Mouse (Mus musculus): ENCODE results near the gene Gm17545. TPM values are rescaled to one million over a fixed set of nuclear protein-coding genes. Genes with fewer than 3 reads are reported as not detected.
"Not testable (repeated sequence)": the region's sequence is repeated elsewhere in the genome, so short reads cannot be mapped to it uniquely, and the experiment has no call there.

Gene Gm17545
- not detected in 2 replicates for polyA plus RNA-seq (2015; fragmentation: Nextera tagmentation; extraction: Ambion mirVana)

DNA sequence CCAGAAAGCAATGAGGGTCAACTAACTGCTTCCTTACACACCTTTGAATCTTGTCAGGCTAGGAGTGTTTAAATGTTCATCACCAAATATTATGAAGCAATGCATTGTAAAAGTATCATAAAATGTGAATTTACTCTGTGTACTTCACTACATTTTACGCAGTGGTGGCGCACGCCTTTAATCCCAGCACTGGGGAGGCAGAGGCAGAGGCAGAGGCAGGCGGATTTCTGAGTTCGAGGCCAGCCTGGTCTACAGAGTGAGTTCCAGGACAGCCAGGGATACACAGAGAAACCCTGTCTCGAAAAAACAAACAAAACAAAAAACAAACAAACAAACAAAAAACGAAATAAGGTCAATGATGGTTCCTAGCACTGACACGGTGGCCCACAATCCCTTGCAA lies at the start of gene Gm17545:
Gene Gm17545, plus strand, starts transcription at position 301 of the 400 bp plus-strand sequence.
- H3K4me1 ChIP-seq (replicated peaks) = not testable (repeated sequence)

DNA sequence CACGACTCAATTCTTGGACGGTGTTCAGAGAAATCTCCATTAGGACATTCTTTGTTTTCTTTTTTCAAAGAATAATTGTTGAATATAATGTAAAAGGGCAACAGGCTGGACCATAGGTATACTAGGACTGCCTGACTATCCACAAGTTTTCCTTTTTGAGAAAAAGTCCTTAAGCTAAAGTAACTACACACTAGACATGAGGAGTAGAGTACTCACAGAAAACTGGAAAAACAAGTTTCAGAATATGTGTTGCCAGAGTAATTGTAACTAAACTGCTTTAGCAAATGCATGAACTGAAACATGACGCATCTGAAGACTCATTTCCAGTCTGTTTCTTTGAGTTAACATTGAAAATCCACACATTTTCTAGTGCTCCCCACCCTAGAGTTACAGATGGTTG lies 48.7 kb upstream of the Gm17545 start:
- Histone ChIP-seq H3K9me3 (no peaks in the 10 kb centered on the region), H3K27me3 (replicated peaks) (no peaks in the 10 kb centered on the region), H3K4me1 (replicated peaks) (no peaks in the 10 kb centered on the region), H3K36me3 (no peaks in the 10 kb centered on the region), H3K27ac (no peak overlapping the region), H3K4me2 (replicated peaks) (no peak overlapping the region), H3K4me3 (replicated peaks) (no peak overlapping the region), H3K9ac (no peak overlapping the region)
- 70% methylated on average over 3 of the region's 3 CpGs for WGBS
- no peak for ATAC-seq

More for the DNA sequence above, at the start of gene Gm17545:
- not testable (repeated sequence) for H3K9me3 ChIP-seq; H3K4me2 ChIP-seq (replicated peaks); H3K9ac ChIP-seq; H3K4me3 ChIP-seq (replicated peaks); H3K27ac ChIP-seq; H3K27me3 ChIP-seq (replicated peaks); ATAC-seq
- peaks cover 48% of the 10 kb centered on the region for H3K36me3 ChIP-seq
- 91% methylated on average over 8 of the region's 8 CpGs for WGBS

DNA sequence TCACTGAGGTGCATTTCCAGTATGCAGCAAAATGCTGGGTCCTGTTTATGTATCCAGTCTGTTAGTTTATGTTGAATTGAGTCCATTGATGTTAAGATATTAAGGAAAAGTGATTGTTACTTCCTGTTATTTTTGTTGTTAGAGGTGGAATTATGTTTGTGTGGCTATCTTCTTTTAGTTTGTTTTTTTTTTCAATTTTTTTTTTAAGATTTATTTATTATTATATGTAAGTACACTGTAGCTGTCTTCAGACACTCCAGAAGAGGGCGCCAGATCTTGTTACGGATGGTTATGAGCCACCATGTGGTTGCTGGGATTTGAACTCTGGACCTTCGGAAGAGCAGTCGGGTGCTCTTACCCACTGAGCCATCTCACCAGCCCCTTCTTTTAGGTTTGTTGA lies 46.5 kb upstream of the Gm17545 start:
- not testable (repeated sequence) for H3K4me1 ChIP-seq (replicated peaks); H3K9ac ChIP-seq; H3K27ac ChIP-seq; H3K4me2 ChIP-seq (replicated peaks); H3K36me3 ChIP-seq; H3K27me3 ChIP-seq (replicated peaks); H3K9me3 ChIP-seq; H3K4me3 ChIP-seq (replicated peaks); ATAC-seq
- WGBS = 78% methylated on average over 4 of the region's 4 CpGs

DNA sequence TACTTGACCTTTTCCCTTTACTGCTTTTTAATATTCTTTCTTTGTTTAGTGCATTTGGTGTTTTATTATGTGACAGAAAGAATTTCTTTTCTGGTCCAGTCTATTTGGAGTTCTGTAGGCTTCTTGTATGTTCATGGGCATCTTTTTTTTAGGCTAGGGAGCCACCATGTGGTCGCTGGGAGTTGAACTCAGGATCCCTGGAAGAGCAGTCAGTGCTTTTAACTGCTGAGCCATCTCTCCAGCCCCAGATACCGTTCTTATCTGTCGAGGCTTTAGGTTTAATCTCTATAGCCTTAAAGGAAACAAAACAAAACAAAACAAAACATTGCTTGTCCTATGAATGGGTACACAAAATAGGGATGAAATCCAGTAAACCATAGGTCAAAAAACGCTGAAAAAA lies 45.7 kb upstream of the Gm17545 start:
- not testable (repeated sequence) for H3K27ac ChIP-seq; H3K36me3 ChIP-seq; ATAC-seq; H3K9me3 ChIP-seq; H3K27me3 ChIP-seq (replicated peaks); H3K4me3 ChIP-seq (replicated peaks); H3K4me2 ChIP-seq (replicated peaks); H3K9ac ChIP-seq; H3K4me1 ChIP-seq (replicated peaks)
- 23% methylated on average over 4 of the region's 4 CpGs for WGBS

DNA sequence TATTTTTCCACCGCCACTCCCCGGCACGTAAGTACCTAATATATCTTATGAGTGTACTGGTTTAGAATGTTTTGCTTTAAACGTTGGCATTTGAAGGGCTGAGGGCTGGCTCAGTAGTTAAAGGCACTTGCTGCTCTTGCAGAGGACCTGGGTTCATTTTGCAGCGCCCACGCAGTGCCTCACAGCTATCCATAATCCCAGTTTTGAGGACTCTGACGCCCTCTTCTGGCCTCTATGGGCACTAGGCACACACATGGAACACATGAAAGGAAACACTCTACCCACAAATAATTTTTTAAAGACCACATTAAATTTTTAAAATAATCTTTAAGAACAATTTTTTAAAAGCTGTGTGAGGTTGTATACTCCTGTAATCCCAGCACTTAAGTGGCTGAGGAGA lies 44.6 kb upstream of the Gm17545 start:
- no peaks in the 10 kb centered on the region for H3K27me3 ChIP-seq (replicated peaks)
- H3K4me3 ChIP-seq (replicated peaks) = no peak overlapping the region
- H3K36me3 ChIP-seq = no peaks in the 10 kb centered on the region
- no peak for ATAC-seq
- no peaks in the 10 kb centered on the region for H3K4me1 ChIP-seq (replicated peaks)
- H3K9ac ChIP-seq = no peak overlapping the region
- no peaks in the 10 kb centered on the region for H3K9me3 ChIP-seq
- no peak overlapping the region for H3K4me2 ChIP-seq (replicated peaks)
- no peak overlapping the region for H3K27ac ChIP-seq
- WGBS = 68% methylated on average over 7 of the region's 7 CpGs

DNA sequence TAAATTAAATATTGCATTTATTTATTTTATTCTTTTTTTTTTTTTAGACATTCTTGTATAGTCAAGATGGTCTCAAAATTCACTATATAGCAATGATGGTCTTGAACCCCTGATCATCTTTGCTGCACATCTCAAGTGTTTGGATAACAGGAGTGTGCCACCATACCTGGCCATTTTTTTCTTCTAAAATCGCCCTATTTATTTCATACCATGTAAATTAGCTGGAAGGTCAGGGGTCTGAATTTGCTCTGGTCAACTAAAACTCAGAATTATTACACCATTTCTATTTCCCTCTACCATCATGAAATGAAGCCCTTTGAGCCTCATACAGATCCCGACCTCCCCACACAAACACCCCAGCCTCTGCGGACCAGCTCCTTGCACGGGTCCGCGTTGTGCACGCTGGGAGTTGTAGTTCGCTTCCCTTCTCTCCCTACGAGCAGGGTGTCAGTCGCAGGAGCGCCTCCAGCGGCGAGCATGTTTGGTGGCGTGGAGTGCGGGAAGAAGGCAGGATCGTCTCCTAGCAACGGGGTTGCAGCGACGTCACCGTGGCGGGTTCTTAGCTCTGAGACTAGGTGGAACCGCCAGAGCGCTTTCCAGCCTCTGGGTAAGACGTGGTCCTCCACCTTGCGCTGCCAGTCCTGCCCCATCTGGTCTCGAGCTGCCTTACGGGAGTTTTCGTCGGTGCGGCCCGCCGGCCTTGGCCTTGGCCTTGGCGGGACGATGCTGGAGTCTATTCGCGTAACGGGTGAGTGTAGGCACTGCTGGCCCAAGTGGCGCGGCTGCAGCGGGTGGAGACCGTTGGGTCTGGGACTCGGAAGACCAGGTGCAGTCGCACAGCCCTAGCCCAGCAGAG lies 42.9 kb upstream of the Gm17545 start, which contains the start of gene 9530077C05Rik:
Gene 9530077C05Rik, plus strand, starts transcription at position 512 of the 856 bp plus-strand sequence.
- Histone ChIP-seq H3K27me3 (replicated peaks) (no peaks in the 10 kb centered on the region), H3K4me3 (replicated peaks) (peak within 1 kb of the TSS; percentile 49), H3K27ac (no peak within 1 kb of the TSS), H3K9me3 (no peaks in the 10 kb centered on the region), H3K9ac (peak within 1 kb of the TSS; percentile 42), H3K4me1 (replicated peaks) (no peaks in the 10 kb centered on the region), H3K4me2 (replicated peaks) (peak within 1 kb of the TSS; percentile 76), H3K36me3 (no peaks in the 10 kb centered on the region)
- under 1% methylated on average over 43 of the region's 43 CpGs for WGBS
- ATAC-seq = peak; percentile 99

DNA sequence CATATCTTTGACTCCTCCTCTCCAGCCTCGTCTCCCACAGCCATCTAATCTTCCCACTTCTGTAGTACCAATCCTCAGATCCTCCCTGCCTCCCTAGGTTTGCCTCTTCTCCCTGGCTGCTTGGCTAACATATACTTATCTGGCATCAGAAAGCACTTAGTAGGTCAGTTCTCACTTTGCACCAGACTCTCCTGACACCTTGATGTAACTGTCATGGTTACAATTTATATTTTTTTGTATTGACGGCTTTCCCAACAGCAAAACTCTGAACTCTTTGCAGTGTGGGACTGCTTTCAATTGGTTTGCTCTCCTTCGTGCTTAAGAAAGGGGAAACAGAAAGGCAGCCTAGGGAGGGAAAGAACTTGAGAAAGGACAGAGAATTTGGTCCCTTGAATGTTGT lies 37.9 kb upstream of the Gm17545 start:
- WGBS = 77% methylated on average over 3 of the region's 3 CpGs
- no peak for ATAC-seq

DNA sequence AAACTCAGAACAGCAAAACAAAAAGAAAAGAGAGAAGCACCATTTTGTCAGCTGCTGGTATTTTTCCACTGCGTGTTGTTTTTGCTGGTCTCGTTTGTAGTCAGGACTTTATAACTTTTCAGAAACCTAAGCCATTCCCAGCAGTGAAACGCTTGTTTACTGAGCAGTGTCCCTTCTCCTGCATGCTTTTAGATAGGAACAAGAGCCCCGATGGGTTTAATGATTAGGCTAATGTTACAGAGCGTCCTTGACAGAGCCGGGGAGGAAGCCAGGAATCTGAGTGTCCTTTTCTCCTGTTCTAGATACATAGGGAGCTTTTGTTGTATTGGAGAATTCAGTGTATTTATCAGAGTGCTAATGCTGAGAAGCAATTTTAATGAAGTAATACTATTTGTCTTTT lies 36.5 kb upstream of the Gm17545 start:
- Histone ChIP-seq H3K4me2 (replicated peaks) (no peak overlapping the region), H3K9me3 (no peaks in the 10 kb centered on the region), H3K27ac (no peak overlapping the region), H3K27me3 (replicated peaks) (no peaks in the 10 kb centered on the region), H3K36me3 (no peaks in the 10 kb centered on the region), H3K4me1 (replicated peaks) (no peaks in the 10 kb centered on the region), H3K9ac (no peak overlapping the region), H3K4me3 (replicated peaks) (no peak overlapping the region)
- 39% methylated on average over 6 of the region's 6 CpGs for WGBS
- no peak for ATAC-seq

More for the DNA sequence above, 37.9 kb upstream of the Gm17545 start:
- Histone ChIP-seq H3K36me3 (no peaks in the 10 kb centered on the region), H3K9me3 (no peaks in the 10 kb centered on the region), H3K4me3 (replicated peaks) (no peak overlapping the region), H3K27ac (no peak overlapping the region), H3K27me3 (replicated peaks) (no peaks in the 10 kb centered on the region), H3K4me1 (replicated peaks) (no peaks in the 10 kb centered on the region), H3K9ac (no peak overlapping the region), H3K4me2 (replicated peaks) (no peak overlapping the region)

DNA sequence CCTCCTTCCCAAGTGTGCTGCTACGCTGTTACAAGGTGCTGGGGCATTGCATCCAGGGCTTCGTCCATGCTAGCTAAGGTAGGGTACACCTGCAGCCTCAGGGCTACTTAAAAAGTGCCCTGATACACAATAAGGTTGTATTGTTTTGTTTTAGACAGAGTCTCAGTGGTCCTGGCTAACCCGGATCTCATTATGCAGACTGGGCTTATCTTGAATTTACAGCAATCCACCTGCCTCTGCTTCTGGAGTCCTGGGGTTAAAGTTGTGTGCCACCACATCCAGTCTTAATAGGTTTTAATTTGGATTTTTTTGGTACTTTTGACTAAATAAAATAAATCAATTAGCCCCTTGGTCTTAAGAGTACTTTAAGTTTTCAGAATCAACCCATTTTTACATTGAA lies 34.2 kb upstream of the Gm17545 start:
- no peaks in the 10 kb centered on the region; the same call in 1 of the 2 replicates for H3K4me1 ChIP-seq (replicated peaks)
- no peak for ATAC-seq

DNA sequence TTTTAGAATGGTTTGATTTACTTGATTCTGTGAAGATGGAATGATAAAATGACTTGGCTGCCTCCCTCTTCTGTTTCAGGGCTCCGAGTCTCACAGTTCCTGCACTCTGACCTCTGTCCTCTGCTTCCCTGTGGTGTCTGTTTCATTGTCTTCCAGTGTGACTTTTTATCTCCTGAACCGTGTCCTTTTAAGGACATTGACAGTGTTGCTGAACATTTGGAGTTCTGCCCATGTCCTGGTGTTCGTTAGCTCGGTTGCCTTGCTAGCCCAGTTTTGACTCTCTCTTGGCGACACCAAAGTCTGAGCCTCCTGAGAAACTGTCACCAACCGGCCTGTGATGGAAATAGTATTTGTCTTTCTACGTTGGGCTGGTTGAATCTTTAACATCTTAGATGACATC lies 33.6 kb upstream of the Gm17545 start:
- 55% methylated on average over 7 of the region's 7 CpGs for WGBS
- H3K9me3 ChIP-seq = no peaks in the 10 kb centered on the region
- no peaks in the 10 kb centered on the region for H3K36me3 ChIP-seq
- no peak overlapping the region for H3K4me2 ChIP-seq (replicated peaks)
- no peak for ATAC-seq
- no peaks in the 10 kb centered on the region for H3K27me3 ChIP-seq (replicated peaks)
- no peak overlapping the region for H3K27ac ChIP-seq
- H3K4me1 ChIP-seq (replicated peaks) = no peaks in the 10 kb centered on the region; the same call in 1 of the 2 replicates
- H3K9ac ChIP-seq = no peak overlapping the region
- no peak overlapping the region for H3K4me3 ChIP-seq (replicated peaks)

More for the DNA sequence above, 34.2 kb upstream of the Gm17545 start:
- Histone ChIP-seq H3K4me3 (replicated peaks) (no peak overlapping the region), H3K27ac (no peak overlapping the region), H3K27me3 (replicated peaks) (no peaks in the 10 kb centered on the region), H3K4me2 (replicated peaks) (no peak overlapping the region), H3K9ac (no peak overlapping the region), H3K9me3 (no peaks in the 10 kb centered on the region), H3K36me3 (no peaks in the 10 kb centered on the region)
- 82% methylated on average over 3 of the region's 3 CpGs for WGBS

DNA sequence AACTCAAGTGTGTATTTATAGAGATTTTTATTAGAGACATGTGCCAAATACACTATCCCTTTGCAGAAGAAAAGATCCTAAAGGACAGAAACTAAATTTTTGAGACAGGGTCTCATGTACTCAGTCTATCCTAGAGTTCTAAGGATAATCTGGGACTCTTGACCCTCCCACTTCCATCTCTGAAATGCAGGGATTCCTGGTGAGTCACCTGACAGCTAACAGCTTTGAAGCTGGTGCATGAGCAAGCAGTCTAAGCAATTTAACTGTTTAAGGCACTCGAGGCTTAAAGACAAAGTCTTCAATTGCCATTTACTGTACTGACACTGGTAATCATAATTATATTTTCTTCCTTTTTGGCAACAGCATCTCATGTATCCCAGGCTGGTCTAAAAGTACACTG lies 31.5 kb upstream of the Gm17545 start:
- no peak overlapping the region for H3K9ac ChIP-seq
- no peak overlapping the region for H3K4me2 ChIP-seq (replicated peaks)
- 50% methylated on average over 1 of the region's 1 CpGs for WGBS
- H3K27me3 ChIP-seq (replicated peaks) = no peaks in the 10 kb centered on the region
- H3K4me3 ChIP-seq (replicated peaks) = no peak overlapping the region
- H3K9me3 ChIP-seq = no peaks in the 10 kb centered on the region
- H3K36me3 ChIP-seq = no peaks in the 10 kb centered on the region
- H3K27ac ChIP-seq = no peak overlapping the region
- H3K4me1 ChIP-seq (replicated peaks) = no peaks in the 10 kb centered on the region; the same call in 1 of the 2 replicates
- ATAC-seq = no peak

DNA sequence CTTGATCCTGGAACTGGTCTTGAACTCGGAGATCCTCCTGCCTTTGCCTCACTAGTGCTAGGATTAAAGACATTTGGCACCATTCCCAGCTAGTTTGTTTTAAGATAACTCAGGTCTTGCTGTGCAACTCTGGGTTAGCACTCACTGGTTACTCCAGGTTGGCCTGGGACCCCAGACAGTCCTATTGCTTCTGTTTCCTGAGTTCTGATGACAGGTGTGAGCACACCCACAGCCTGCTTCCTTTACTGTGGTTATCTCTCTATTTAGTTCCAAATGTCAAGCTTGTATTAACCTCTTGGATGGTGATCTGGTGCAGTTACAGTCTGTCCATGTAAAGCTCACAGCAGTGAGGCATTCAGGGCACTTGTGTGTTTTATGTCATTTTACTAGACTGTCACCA lies 30.6 kb upstream of the Gm17545 start:
- H3K9ac ChIP-seq = no peak overlapping the region
- no peak for ATAC-seq
- peaks cover 2% of the 10 kb centered on the region; the same call in 1 of the 2 replicates for H3K4me1 ChIP-seq (replicated peaks)
- no peak overlapping the region for H3K4me2 ChIP-seq (replicated peaks)
- 61% methylated on average over 1 of the region's 1 CpGs for WGBS
- H3K36me3 ChIP-seq = no peaks in the 10 kb centered on the region
- H3K27me3 ChIP-seq (replicated peaks) = no peaks in the 10 kb centered on the region
- no peaks in the 10 kb centered on the region for H3K9me3 ChIP-seq
- H3K4me3 ChIP-seq (replicated peaks) = no peak overlapping the region
- no peak overlapping the region for H3K27ac ChIP-seq

DNA sequence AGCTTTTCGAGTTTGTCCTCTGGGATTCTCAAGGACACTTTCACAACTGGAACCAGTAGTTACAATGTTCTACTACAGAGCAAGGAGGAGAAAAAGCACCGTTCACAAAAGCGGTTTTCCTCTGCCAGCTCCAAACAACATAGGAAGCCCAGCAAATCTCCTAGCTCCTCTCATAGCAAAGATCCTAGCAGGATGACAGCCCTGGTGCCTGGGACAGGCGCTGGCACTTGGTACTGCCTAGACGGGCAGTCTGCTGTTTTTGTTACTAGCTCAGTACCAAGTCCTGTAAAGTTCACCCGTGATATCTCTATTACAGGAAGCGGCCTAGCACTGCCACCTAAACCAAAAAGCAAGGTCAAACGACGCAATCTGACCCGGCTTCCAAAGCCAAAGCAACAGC lies 29.9 kb upstream of the Gm17545 start:
- H3K4me3 ChIP-seq (replicated peaks) = no peak overlapping the region
- ATAC-seq = no peak
- peaks cover 3% of the 10 kb centered on the region; the same call in 1 of the 2 replicates for H3K4me1 ChIP-seq (replicated peaks)
- H3K9me3 ChIP-seq = no peaks in the 10 kb centered on the region
- no peaks in the 10 kb centered on the region for H3K36me3 ChIP-seq
- H3K4me2 ChIP-seq (replicated peaks) = no peak overlapping the region
- 70% methylated on average over 10 of the region's 10 CpGs for WGBS
- no peak overlapping the region for H3K9ac ChIP-seq
- H3K27ac ChIP-seq = no peak overlapping the region
- H3K27me3 ChIP-seq (replicated peaks) = no peaks in the 10 kb centered on the region

Measured in intestine, embryonic 15.5 days (tissue).